Mouse (Mus musculus) cerebellum, adult 2 months (tissue): ENCODE measurements around the gene Zfp973. TPM values are rescaled to one million over a fixed set of nuclear protein-coding genes. Genes with fewer than 3 reads are reported as not detected.
"Not testable (repeated sequence)": the region's sequence is repeated elsewhere in the genome, so short reads cannot be mapped to it uniquely, and the experiment has no call there.

Experiments
- DNase-seq, 2 experiments: peaks; one replicate each; pipeline ENCODE4 v3.0.0; 2021
- H3K27ac ChIP-seq: fragments of 200-500 bp; 2 replicates; pipeline ENCODE4 v1.5.1; 2012; ENCODE audit warnings: low read length, control low read depth, inconsistent platforms; ENCODE audit not compliant: insufficient read depth
- H3K27me3 ChIP-seq: fragments of 200-500 bp; 2 replicates; pipeline ENCODE4 v1.6.1; 2012; ENCODE audit warnings: inconsistent platforms, mild to moderate bottlenecking, low read length, moderate library complexity; ENCODE audit not compliant: control insufficient read depth, insufficient read depth
- H3K4me1 ChIP-seq: fragments of 200-500 bp; 2 replicates; pipeline ENCODE4 v1.6.1; 2011; ENCODE audit warnings: low read length; ENCODE audit not compliant: control insufficient read depth, insufficient read depth
- H3K4me3 ChIP-seq: fragments of 200-500 bp; replicated peaks from 2 replicates; pipeline ENCODE3; 2011; ENCODE audit warnings: mild to moderate bottlenecking, low read depth, low read length, control low read depth; ENCODE audit not compliant: insufficient read depth
- WGBS: fragments of 180-500 bp; shearing (Covaris S2); methylation state at CpG from one replicate; pipeline ENCODE4 v1.1.7; 2018; 5-methylcytosine and 5-hydroxymethylcytosine counted together
- polyA plus RNA-seq: library from polyadenylated mRNA; depleted of rRNA; stranded (reverse); fragments of >200 nt; gene quantifications from 2 replicates; pipeline ENCODE4 v1.2.3, GENCODE M21; 2012; rRNA removed

Gene Zfp973
- 11.8 and 12.9 TPM in 2 replicates for polyA plus RNA-seq

DNA sequence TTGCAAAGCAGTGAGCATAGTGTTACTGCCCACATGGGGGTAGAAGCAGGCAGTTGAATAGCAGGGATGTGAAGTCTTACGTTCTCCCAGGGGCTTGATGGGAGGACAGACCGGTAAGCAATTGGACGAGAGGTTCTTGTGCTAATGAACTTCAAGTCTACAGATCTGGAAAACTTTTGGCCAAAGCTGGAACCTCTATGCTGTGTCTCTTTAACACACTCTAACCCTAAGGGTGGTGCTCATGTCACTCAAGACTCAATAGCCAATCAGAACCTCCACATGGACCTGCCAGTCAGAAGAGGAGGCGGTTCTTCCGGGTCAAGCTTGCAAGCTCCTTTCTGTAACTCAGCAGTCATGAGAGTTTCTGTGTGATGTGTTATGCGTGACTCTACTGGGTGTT, at the start of gene Zfp973:
TSS of gene Zfp973 (plus strand) at position 301 of the 400 bp plus-strand sequence.
- not testable (repeated sequence) for H3K4me3 ChIP-seq, H3K4me1 ChIP-seq, H3K27ac ChIP-seq, H3K27me3 ChIP-seq, DNase-seq
- WGBS, result no CpG with 5 or more reads among the region's 6 CpGs

DNA sequence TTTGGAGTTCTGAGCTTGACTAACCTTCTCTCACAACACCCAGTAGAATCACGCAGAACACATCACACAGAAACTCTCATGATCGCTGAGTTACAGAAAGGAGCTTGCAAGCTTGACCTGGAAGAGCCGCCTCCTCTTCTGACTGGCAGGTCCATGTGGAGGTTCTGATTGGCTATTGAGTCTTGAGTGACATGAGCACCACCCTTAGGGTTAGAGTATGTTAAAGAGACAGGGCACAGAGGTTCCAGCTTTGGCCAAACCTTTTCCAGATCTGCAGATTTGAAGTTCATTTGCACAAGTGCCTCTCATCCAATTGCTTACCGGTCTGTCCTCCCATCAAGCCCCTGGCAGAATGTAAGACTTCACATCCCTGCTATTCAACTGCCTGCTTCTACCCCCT, 34.1 kb upstream of the Zfp973 start, which contains the start of gene Gm14308:
TSS of gene Gm14308 (minus strand) at position 101 of the 400 bp plus-strand sequence.
- DNase-seq, H3K27ac ChIP-seq: not testable (repeated sequence)
- no CpG with 5 or more reads among the region's 4 CpGs for WGBS

DNA sequence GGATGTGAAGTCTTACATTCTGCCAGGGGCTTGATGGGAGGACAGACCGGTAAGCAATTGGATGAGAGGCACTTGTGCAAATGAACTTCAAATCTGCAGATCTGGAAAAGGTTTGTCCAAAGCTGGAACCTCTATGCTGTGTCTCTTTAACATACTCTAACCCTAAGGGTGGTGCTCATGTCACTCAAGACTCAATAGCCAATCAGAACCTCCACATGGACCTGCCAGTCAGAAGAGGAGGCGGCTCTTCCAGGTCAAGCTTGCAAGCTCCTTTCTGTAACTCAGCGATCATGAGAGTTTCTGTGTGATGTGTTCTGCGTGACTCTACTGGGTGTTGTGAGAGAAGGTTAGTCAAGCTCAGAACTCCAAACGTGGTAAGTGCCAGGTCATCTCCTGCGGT, 37.7 kb downstream of the Zfp973 start, which contains the start of gene Gm14305:
TSS of gene Gm14305 (plus strand) at position 278 of the 400 bp plus-strand sequence.
- H3K4me3 ChIP-seq, H3K4me1 ChIP-seq, H3K27me3 ChIP-seq, H3K27ac ChIP-seq: not testable (repeated sequence)
- WGBS, result 0% methylated on average over 3 of the region's 6 CpGs
- peak; percentile 44 to 46 for DNase-seq

More for the DNA sequence above, 34.1 kb upstream of the Zfp973 start, which contains the start of gene Gm14308:
- not testable (repeated sequence) for H3K4me1 ChIP-seq, H3K4me3 ChIP-seq, H3K27me3 ChIP-seq

Other genes starting within 250 kb of the Zfp973 start
- 1.8 and 3.3 TPM in 2 replicates for gene Gm14435, start 246.9 kb upstream of the Zfp973 start, polyA plus RNA-seq
- 13.1 and 14.9 TPM in 2 replicates for gene Gm14434, start 183.7 kb upstream of the Zfp973 start, polyA plus RNA-seq
- not detected in 2 replicates for gene Zfp967, start 149.5 kb upstream of the Zfp973 start, polyA plus RNA-seq
- gene Gm14308, start 34.2 kb upstream of the Zfp973 start, polyA plus RNA-seq, result 15.4 and 22.0 TPM in 2 replicates
- 41.5 and 44.8 TPM in 2 replicates for gene Gm14305, start 37.8 kb downstream of the Zfp973 start, polyA plus RNA-seq
- gene Gm14295, start 128.1 kb downstream of the Zfp973 start, polyA plus RNA-seq, result 24.7 and 25.3 TPM in 2 replicates
- not detected in 2 replicates for gene Gm14408, start 160.6 kb downstream of the Zfp973 start, polyA plus RNA-seq